Mouse (Mus musculus): ENCODE data around the gene Lamtor2. TPM values are rescaled to one million over a fixed set of nuclear protein-coding genes. Genes with fewer than 3 reads are reported as not detected.

Lamtor2 gene
- polyA plus RNA-seq (2012; rRNA removed): 83.0 and 88.7 TPM in 2 replicates

DNA sequence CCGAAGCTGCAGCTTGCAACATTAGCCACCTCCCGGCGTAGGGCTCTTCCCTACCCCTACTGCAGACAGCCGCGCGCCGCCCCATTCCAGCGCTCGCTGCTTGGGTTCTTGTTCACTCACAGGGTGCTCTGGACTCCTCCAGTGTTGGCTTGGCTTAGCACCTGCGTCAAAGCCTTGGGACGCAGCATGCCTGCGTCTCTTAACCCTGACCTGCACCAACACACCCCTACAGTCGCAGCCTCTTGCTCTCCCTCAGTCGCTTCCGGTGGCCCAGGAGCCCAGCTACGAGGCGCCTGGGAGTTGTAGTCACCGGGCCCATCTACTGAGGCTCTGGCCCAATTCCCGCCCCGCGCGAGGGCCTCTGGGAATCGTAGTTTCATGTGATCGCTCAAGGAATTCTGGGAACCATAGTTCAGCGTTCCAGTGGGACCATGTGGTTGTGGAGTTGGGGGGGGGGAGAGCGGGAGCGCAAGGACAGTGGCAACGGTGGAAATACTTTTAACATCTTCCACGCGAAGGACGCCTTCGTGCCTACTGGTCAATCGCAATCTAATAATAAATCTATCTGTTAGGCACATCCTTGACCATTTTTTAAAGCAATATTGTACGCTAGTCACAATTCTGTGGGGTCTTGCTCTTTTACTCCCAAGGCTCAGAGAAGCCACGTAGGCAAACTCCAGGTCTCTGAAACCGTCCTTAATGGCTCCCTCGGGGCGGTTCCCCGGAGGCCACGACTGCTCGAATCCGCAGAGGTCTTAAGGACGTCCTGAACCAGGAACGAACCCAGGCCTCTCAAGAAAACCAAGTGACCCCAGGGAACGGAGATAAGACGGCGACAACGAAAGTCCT lies at the start of gene Lamtor2:
Gene Lamtor2 (minus strand): TSS at position 399 of the 849 bp plus-strand sequence.

DNA sequence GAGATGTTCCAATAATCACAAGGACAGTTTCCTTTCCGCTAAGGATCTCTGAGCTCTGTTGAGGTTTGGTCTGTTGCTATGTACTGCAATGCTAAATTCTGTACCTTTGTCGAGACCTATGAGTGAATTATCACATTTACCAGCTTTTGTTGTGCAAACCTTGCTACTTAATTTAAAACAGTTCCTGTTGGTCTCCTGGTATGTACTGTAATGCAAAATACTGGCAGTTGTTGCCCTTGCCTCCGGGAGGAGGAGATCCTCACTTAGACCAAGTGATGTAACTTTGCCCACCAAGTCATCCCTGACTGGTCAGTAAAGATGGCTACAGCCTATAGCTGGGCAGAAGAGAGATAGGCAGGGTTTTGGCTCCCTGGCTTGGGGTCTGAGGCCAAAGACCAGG lies 22.7 kb upstream of the Lamtor2 start, which contains the start of gene Ssr2:
Gene Ssr2 (plus strand): TSS at position 337 of the 400 bp plus-strand sequence.

DNA sequence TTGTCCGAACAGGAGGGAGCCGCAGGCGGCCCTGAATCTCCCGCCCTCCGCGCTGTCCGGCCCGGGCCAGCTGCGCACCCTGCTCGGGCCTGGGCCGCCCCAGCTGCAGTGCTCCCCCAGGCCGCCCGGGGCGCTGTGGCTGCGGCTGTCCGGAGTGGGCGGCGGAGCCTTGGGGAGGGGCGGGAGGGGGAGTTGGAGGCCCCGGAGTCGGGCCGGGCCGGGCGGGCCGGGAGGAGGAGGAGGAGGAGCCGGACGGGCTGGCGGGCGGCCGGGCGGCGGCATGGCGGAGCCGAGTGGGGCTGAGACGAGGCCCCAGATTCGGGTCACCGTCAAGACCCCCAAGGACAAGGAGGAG lies 628 bp upstream of the Lamtor2 start, which contains the start of gene Ubqln4:
Gene Ubqln4 (plus strand): TSS at position 234 of the 355 bp plus-strand sequence.

DNA sequence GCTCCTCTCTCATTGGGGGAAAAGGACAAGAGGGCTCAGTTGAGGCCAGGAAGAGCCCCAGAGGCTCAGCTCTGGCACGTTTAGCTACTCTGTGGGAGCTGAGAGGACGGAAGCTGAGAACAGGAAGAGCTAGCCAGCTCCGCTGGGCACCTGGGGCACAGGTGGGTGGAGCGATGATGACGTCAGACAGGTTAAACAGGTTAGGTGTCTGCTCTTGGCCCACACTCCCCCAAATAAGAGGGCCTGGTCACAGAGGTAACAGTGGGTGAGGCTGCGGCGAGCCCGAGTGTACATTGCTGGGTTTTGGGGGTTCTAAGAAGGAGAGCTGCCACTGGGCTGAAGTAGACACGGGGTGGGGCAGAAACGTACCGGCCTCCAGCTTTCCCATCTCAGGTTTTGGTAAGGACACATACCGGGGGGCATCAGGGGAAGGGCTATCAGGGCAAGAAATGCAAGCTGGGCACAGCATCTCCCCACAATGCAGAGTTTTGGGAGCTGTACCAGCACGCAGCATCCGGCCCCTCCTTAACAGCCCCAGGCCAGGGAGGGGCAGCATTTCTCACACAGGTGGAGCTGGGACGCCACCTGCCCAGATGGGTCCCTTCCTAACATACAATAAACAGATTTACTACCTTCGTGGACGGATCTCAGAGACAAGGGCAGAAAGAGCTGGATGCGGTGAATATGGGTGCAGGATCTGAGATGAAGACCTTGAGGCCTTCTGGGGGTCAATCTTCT lies 4.5 kb downstream of the Lamtor2 start, which contains the start of gene Rab25:
Gene Rab25 (minus strand): TSS at position 121 of the 738 bp plus-strand sequence.

DNA sequence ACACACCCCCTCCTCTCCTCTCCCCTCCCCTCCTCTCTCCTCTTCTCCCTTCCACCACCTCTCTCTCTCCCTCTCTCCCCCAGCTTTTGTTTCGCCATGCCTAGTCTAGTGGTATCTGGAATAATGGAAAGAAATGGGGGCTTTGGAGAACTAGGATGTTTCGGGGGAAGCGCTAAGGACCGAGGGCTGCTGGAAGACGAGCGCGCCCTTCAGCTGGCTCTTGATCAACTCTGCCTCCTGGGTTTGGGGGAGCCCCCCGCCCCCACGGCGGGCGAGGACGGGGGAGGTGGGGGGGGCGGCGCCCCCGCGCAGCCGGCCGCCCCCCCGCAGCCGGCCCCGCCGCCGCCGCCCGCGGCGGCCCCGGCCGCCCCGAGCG lies 20.6 kb downstream of the Lamtor2 start, which contains the start of gene Mex3a:
Gene Mex3a (plus strand): TSS at position 97 of the 376 bp plus-strand sequence.

DNA sequence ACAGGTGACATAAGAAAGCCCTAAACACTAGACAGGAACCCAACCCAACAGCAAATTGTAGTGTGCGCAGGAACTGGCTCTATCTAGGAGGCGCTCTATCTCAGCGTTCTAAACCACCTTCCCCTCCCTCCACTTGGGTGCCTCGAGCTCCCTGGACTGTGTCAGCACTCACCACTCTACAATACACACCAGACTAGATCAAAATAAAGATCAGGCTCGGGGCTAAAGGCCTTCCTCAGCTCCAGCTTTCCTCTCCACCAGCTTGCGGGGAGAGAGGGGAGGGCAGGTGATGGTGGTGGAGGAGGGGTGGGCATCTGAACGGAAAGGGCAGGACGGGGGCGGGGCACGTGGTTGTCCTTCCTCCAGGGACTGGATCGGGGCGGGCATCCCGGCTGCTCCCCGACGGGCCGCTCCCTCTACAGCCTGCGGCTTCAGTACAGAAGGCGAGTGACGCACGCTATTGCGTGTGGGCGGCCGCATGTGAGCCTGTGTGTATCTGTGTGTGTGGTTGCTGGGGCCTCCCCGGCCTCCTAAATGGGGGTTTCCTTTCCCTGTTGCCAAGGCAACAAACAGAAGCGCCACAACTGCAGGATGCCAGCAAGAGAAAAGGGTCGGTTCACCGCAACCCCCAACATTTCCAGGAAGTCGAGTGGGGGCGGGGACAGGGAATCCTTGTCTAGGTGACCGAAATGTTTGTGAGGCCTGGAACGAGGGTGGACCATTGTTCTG lies 43.0 kb downstream of the Lamtor2 start, which contains the start of gene Lmna:
Gene Lmna (minus strand): TSS at position 265 of the 729 bp plus-strand sequence.

Other genes with a start within 250 kb of the Lamtor2 start
- 97.7 and 101 TPM in 2 replicates for gene Glmp, start 228.1 kb downstream of the Lamtor2 start, polyA plus RNA-seq (2012; rRNA removed)
- 40.7 and 48.8 TPM in 2 replicates for gene Tmem79, start 216.9 kb downstream of the Lamtor2 start, polyA plus RNA-seq (2012; rRNA removed)
- gene Smg5, start 216.8 kb downstream of the Lamtor2 start, polyA plus RNA-seq (2012; rRNA removed): 42.3 and 43.1 TPM in 2 replicates
- 8.0 and 8.7 TPM in 2 replicates for gene Paqr6, start 188.5 kb downstream of the Lamtor2 start, polyA plus RNA-seq (2012; rRNA removed)
- 46.2 and 131 TPM in 2 replicates for gene Bglap3, start 180.3 kb downstream of the Lamtor2 start, polyA plus RNA-seq (2012; rRNA removed)
- 3.0 and 4.0 TPM in 2 replicates for gene Bglap2, start 174.4 kb downstream of the Lamtor2 start, polyA plus RNA-seq (2012; rRNA removed)
- gene Bglap, start 168.6 kb downstream of the Lamtor2 start, polyA plus RNA-seq (2012; rRNA removed): 1.2 TPM in 1 of 2 replicates, not detected in the other
- gene Pmf1, start 142.7 kb downstream of the Lamtor2 start, polyA plus RNA-seq (2012; rRNA removed): 41.6 and 46.6 TPM in 2 replicates
- 9.1 and 9.2 TPM in 2 replicates for gene Slc25a44, start 127.9 kb downstream of the Lamtor2 start, polyA plus RNA-seq (2012; rRNA removed)
- 63.2 and 71.8 TPM in 2 replicates for gene Sema4a, start 91.9 kb downstream of the Lamtor2 start, polyA plus RNA-seq (2012; rRNA removed)
- 280 and 417 TPM in 2 replicates for gene Lmna, start 43.1 kb downstream of the Lamtor2 start, polyA plus RNA-seq (2012; rRNA removed)
- gene Mex3a, start 20.7 kb downstream of the Lamtor2 start, polyA plus RNA-seq (2012; rRNA removed): 0.32 and 0.44 TPM in 2 replicates
- gene Rab25, start 4.8 kb downstream of the Lamtor2 start, polyA plus RNA-seq (2012; rRNA removed): 222 and 238 TPM in 2 replicates
- gene Ubqln4, start 684 bp upstream of the Lamtor2 start, polyA plus RNA-seq (2012; rRNA removed): 30.5 and 32.0 TPM in 2 replicates
- gene Ssr2, start 22.8 kb upstream of the Lamtor2 start, polyA plus RNA-seq (2012; rRNA removed): 83.7 and 87.3 TPM in 2 replicates
- gene Arhgef2, start 52.9 kb upstream of the Lamtor2 start, polyA plus RNA-seq (2012; rRNA removed): 29.7 and 42.2 TPM in 2 replicates
- 0.11 TPM in 1 of 2 replicates, not detected in the other for gene Rxfp4, start 100.1 kb upstream of the Lamtor2 start, polyA plus RNA-seq (2012; rRNA removed)
- 30.1 and 31.0 TPM in 2 replicates for gene Khdc4, start 132.7 kb upstream of the Lamtor2 start, polyA plus RNA-seq (2012; rRNA removed)
- gene Rit1, start 163.8 kb upstream of the Lamtor2 start, polyA plus RNA-seq (2012; rRNA removed): 22.9 and 28.9 TPM in 2 replicates
- gene Syt11, start 222.1 kb upstream of the Lamtor2 start, polyA plus RNA-seq (2012; rRNA removed): 2.0 and 2.1 TPM in 2 replicates